Mouse (Mus musculus): Measurements from ENCODE around the gene Wnt10a.

DNA sequence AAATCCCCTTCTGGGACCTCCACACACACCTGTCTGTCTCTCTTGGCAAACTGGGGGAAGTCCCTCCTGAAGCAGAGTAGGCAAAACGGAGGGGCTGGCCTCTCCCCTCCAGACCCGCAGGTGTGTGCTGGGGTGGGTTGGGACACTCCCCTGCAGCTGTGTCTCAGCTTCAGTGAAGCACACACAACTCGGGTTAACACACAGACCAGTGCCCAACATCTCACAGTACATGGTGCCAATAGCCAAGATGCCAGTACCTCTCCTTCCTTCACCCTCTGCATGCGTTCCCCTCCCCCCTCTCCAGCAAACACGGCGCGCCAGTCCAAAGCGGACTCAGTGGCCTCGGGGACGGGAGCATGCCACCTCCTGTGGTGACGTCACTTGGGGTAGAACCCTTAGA, at the start of gene Wnt10a:
- no peak for TF ChIP-seq KAT2A (IDR thresholded peaks at IDR 0.05; ENCODE audit: insufficient replicate concordance, low read length)
- no peak for TF ChIP-seq CTCF (conservative IDR thresholded peaks at IDR 0.05 in 1 of 2, IDR thresholded peaks at IDR 0.05 in 1 of 2; ENCODE audit: low read depth in 2 of 2, low read length in 2 of 2)
- TF ChIP-seq USF2 (conservative IDR thresholded peaks at IDR 0.05; ENCODE audit: low read depth, low read length) = no peak

Measured in CH12.LX (cell line).